Mouse (Mus musculus): ENCODE results near the gene Whrn. TPM values are rescaled to one million over a fixed set of nuclear protein-coding genes. Genes with fewer than 3 reads are reported as not detected.

Whrn gene
- polyA plus RNA-seq, 1 experiment from 2014 or later, result 1.9 TPM

DNA sequence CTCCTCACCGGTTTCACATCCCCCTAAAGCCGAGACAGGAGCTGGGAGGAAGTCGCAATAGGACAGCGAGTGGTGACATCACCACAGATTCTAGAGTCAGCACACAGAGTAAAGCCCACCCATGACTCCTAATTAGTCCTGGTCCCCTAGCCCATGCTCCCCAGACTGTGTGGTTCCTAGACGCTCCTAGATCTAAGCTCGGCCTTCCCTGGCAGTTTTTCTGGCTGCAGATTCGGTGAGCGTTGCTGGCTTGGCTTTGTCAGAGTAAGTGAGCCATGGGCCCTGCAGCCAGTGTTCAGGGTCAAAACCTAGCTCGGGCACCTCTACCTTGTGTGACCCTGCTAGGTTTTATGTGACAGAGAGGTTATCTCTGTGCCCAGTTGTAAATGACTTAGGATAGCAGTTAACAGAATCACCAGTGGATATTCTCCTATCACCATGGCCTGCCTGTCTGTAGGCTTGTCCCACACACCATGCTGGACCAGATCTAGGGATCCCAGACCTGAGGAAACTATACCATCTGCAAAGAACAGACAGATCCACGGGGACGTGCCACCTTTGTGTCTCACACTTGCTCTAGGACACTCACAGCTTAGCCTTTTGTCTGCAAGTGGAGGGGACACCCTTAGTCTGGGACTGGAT, 105.8 kb downstream of the Whrn start:
- Histone ChIP-seq H3K27me3 (no peaks in the 10 kb centered on the region), H3K27ac (no peak overlapping the region), H3K4me1 (replicated peaks) (0 out of 2 replicates have a peak, but pooled peaks cover 2% of the 10 kb centered on the region), H3K9me3 (replicated peaks) (no peaks in the 10 kb centered on the region), H3K4me2 (no peak overlapping the region), H3K9ac (no peak overlapping the region), H3K4me3 (no peak overlapping the region), H3K36me3 (peaks cover 3% of the 10 kb centered on the region)
- 70% methylated on average over 11 of the region's 11 CpGs for WGBS
- ATAC-seq (replicated peaks; ENCODE audit: insufficient number of reproducible peaks, insufficient read depth, low FRiP score, low read depth), result no peak

DNA sequence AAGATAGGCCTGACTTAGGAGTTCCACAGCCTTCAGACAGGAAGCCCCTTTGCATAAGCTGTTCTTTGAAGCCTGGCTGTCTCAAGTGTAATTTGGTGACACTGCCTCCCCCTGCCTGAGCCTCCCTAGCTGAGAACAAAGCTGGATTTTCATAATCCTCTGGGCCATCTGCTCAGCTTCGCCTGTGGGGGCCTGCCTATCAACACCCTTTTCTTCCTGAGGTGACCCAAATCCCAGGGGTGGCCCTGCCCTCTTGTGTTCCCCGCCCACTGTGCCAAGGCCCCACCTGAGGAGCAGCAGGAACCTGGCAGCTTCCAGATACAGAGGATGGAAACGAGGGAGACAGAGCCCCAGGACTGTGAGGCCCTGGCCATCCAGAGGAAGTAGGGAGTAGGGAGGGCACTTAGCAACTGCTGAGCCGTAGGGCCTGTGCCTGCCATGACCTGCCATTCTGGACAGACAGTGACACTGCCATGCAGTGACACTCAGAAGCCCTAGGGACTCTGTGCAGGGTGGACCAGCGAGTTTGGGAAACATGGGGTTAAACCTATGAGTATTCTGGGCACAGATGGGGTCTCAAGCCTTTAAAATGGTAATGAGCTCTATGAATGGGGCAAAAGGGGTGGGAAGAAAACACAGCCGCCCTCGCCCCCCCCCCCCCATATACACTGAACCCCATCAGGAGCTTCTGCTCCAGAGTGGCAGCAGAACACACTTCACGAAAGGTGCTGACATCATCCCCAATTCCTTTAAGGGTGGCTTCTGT, 106.5 kb downstream of the Whrn start:
- WGBS, result 57% methylated on average over 8 of the region's 8 CpGs

DNA sequence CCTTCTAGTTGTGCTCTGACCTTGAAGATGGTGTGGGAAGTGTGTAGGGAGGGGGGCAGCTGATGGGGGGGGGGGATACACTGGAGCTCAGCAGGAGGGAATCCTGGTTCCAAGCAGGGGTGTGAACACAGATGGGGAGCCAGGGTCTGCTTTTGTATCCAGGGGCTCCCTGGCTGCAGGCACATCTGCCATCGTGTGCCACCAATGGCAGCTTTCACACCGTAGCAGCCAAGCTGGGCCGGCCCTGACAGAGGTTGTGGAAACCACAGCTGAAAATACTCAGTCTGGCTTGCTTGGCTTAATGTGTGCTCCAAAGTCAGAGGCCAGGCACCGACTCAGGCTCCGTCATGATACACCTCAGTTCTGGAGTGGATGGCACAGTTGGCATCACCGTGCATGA, 107.8 kb downstream of the Whrn start:
- WGBS, result 81% methylated on average over 6 of the region's 6 CpGs
- ATAC-seq (replicated peaks; ENCODE audit: insufficient number of reproducible peaks, insufficient read depth, low FRiP score, low read depth), result no peak
- Histone ChIP-seq H3K4me2 (no peak overlapping the region), H3K36me3 (no peaks in the 10 kb centered on the region), H3K27me3 (no peaks in the 10 kb centered on the region), H3K4me1 (replicated peaks) (0 out of 2 replicates have a peak, but pooled peaks cover 2% of the 10 kb centered on the region), H3K9ac (no peak overlapping the region), H3K9me3 (replicated peaks) (no peaks in the 10 kb centered on the region), H3K27ac (no peak overlapping the region), H3K4me3 (no peak overlapping the region)

More for the DNA sequence above, 106.5 kb downstream of the Whrn start:
- ATAC-seq (replicated peaks; ENCODE audit: insufficient number of reproducible peaks, insufficient read depth, low FRiP score, low read depth), result no peak
- Histone ChIP-seq H3K9me3 (replicated peaks) (no peaks in the 10 kb centered on the region), H3K36me3 (peaks cover 1% of the 10 kb centered on the region), H3K4me1 (replicated peaks) (0 out of 2 replicates have a peak, but pooled peaks cover 2% of the 10 kb centered on the region), H3K27me3 (no peaks in the 10 kb centered on the region), H3K4me3 (no peak overlapping the region), H3K4me2 (no peak overlapping the region), H3K27ac (no peak overlapping the region), H3K9ac (no peak overlapping the region)

DNA sequence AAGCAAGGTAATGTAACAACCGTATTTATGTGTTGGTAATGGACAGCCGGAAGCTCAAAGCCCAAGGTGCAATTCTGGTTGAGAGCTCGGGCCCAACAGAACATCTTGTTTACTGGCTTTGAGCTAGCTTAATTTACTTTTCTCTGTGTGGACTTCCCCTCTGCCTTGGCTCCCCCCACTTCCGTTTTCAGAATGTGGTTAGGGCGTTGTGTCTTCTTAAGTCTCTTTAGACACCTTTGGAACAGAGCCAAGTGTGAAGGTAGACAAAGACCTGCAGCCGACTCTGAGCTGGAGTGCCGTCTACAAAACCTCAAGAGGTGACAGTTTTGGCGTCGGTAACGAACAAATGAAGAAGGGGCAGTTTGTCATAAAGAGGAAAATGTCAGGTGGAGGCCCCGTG, 110.0 kb downstream of the Whrn start:
- no peaks in the 10 kb centered on the region for H3K27me3 ChIP-seq
- no peaks in the 10 kb centered on the region for H3K9me3 ChIP-seq (replicated peaks)
- 71% methylated on average over 11 of the region's 11 CpGs for WGBS
- no peak for ATAC-seq (replicated peaks; ENCODE audit: insufficient number of reproducible peaks, insufficient read depth, low FRiP score, low read depth)
- H3K27ac ChIP-seq, result no peak overlapping the region
- H3K4me2 ChIP-seq, result no peak overlapping the region
- no peak overlapping the region for H3K9ac ChIP-seq
- H3K36me3 ChIP-seq, result no peaks in the 10 kb centered on the region
- 0 out of 2 replicates have a peak, but pooled peaks cover 2% of the 10 kb centered on the region for H3K4me1 ChIP-seq (replicated peaks)
- H3K4me3 ChIP-seq, result no peak overlapping the region

DNA sequence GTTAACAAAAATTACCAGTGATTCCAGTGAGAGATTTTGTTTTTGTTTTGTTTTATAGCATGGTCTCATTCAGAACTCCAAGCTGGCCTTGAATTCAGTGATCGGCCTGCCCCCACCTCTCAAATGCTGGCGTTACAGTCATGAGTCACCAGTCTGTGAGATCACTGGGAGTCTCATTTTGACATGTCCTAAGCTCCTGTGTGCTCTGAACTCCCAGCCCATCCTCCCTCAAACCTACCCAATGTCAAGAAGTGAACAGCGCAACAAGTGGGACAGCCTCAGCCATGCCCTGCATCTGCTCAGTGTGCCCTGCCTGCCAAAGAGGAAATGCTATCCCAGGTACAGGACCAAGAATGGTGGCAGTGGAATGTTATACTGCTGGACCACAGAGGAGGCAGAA, 110.5 kb downstream of the Whrn start:
- no peak overlapping the region for H3K9ac ChIP-seq
- H3K36me3 ChIP-seq, result peaks cover 5% of the 10 kb centered on the region; the same call in 1 of the 2 replicates
- no peaks in the 10 kb centered on the region for H3K27me3 ChIP-seq
- no peaks in the 10 kb centered on the region for H3K9me3 ChIP-seq (replicated peaks)
- ATAC-seq (replicated peaks; ENCODE audit: insufficient number of reproducible peaks, insufficient read depth, low FRiP score, low read depth), result no peak
- H3K4me3 ChIP-seq, result no peak overlapping the region
- 80% methylated on average over 3 of the region's 3 CpGs for WGBS
- H3K27ac ChIP-seq, result no peak overlapping the region
- 0 out of 2 replicates have a peak, but pooled peaks cover 2% of the 10 kb centered on the region for H3K4me1 ChIP-seq (replicated peaks)
- H3K4me2 ChIP-seq, result no peak overlapping the region

DNA sequence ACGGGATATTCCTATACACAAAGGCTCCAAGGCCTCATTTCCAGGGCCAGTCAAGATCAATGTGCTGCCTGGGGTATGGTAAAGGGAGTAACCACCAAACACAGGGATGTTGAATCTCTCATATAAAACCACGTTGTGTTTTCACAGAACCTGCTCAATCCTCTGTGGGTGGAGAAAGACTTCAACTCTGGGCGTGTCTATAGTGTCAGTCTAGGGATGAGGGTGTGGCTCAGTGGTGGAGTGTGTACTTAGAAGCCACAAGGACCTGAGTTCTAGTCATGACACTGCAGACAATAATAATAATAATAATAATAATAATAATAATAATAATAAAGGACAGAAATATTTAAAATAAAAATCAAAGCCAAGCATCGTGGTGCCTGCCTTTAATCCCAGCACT, 111.5 kb downstream of the Whrn start:
- H3K9me3 ChIP-seq (replicated peaks), result no peaks in the 10 kb centered on the region
- H3K4me1 ChIP-seq (replicated peaks), result 0 out of 2 replicates have a peak, but pooled peaks cover 1% of the 10 kb centered on the region
- no peak for ATAC-seq (replicated peaks; ENCODE audit: insufficient number of reproducible peaks, insufficient read depth, low FRiP score, low read depth)
- no peak overlapping the region for H3K27ac ChIP-seq
- no peak overlapping the region for H3K9ac ChIP-seq
- peaks cover 11% of the 10 kb centered on the region; the same call in 1 of the 2 replicates for H3K36me3 ChIP-seq
- WGBS, result 90% methylated on average over 4 of the region's 4 CpGs
- H3K4me3 ChIP-seq, result no peak overlapping the region
- H3K4me2 ChIP-seq, result no peak overlapping the region
- H3K27me3 ChIP-seq, result no peaks in the 10 kb centered on the region

DNA sequence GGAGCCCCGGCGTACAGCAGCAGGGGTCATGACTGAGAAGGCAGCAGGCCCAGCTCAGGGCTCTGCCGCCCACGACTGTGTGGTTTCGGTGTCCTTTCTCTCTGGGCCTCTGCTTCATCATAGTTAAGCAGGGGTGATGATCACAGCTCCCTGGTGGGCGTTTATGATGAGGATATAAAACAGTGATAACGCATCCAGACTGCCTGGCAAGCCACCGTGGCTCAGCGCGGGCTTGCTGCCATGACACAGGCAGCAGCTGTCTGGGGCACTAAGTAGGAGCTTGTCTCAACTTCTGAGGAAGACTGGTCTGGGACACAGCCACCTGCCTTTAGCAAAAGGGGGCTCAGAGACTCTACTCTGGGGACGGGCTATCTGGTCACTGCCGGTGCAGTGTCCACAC, 112.3 kb downstream of the Whrn start:
- Histone ChIP-seq H3K4me3 (no peak overlapping the region), H3K9ac (no peak overlapping the region), H3K36me3 (peaks cover 14% of the 10 kb centered on the region; the same call in 1 of the 2 replicates), H3K4me2 (no peak overlapping the region), H3K4me1 (replicated peaks) (no peaks in the 10 kb centered on the region), H3K27me3 (no peaks in the 10 kb centered on the region), H3K27ac (no peak overlapping the region), H3K9me3 (replicated peaks) (no peaks in the 10 kb centered on the region)
- 67% methylated on average over 12 of the region's 12 CpGs for WGBS
- no peak for ATAC-seq (replicated peaks; ENCODE audit: insufficient number of reproducible peaks, insufficient read depth, low FRiP score, low read depth)

DNA sequence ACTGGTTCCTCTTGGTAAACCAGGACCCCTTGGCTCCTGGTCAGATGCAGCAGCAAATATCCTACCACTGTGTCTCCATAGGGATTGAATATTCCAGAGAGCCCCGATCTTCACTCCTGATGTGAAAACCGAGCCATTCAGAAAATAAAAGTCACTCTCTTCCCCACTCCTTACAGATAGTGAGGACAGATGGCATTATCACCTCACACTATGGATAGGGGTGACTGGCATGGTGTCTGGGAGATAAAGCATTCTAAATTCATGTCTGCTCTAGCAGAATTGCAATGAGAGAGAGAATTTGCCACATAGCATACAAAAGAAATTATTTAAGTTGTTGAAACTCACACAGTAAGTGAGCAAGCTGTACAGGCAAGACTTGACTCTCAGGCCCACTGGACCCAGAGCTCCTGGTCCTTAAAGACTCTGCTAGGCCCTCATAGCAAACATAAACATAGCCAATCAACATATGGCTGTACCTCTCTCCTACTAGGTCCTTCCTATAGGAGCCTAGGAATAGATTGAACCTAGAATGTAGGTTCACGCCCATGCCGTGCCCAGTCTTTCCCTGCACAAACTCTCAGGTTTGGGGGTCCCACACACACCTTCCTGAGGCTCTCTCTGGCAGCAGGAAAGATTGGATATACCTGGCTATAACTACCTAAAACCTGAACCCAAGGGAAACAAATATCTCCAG, 113.0 kb downstream of the Whrn start:
- no peak overlapping the region for H3K27ac ChIP-seq
- no peak overlapping the region for H3K4me2 ChIP-seq
- no peaks in the 10 kb centered on the region for H3K27me3 ChIP-seq
- H3K4me3 ChIP-seq, result no peak overlapping the region
- H3K9me3 ChIP-seq (replicated peaks), result no peaks in the 10 kb centered on the region
- 79% methylated on average over 4 of the region's 4 CpGs for WGBS
- peaks cover 14% of the 10 kb centered on the region; the same call in 1 of the 2 replicates for H3K36me3 ChIP-seq
- no peak overlapping the region for H3K9ac ChIP-seq
- H3K4me1 ChIP-seq (replicated peaks), result no peaks in the 10 kb centered on the region
- ATAC-seq (replicated peaks; ENCODE audit: insufficient number of reproducible peaks, insufficient read depth, low FRiP score, low read depth), result no peak

DNA sequence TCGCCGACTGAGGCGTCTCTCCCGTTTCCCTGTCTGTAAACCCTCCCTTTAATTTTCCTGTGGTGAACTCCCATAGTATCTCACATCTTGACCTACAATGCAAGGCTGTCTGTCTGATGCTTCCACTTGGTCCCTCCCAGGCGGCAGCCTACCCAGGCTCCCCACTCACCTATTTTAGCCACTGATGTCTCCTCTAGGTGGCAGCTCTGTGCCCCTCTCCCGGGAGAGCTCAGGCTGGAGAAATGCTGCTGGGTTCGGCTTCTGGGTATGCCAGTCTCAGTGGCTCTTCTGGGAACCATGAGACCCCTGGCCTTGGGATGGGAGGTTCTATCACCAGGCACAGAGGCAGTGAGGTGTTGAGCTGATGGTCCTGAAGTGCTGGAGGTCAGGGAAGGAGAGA, 118.3 kb downstream of the Whrn start:
- Histone ChIP-seq H3K4me2 (no peak overlapping the region), H3K4me1 (replicated peaks) (no peaks in the 10 kb centered on the region), H3K4me3 (no peak overlapping the region), H3K27me3 (no peaks in the 10 kb centered on the region), H3K9ac (no peak overlapping the region), H3K27ac (no peak overlapping the region), H3K9me3 (replicated peaks) (no peaks in the 10 kb centered on the region), H3K36me3 (peaks cover 18% of the 10 kb centered on the region; the same call in 1 of the 2 replicates)
- WGBS, result 59% methylated on average over 7 of the region's 7 CpGs
- ATAC-seq (replicated peaks; ENCODE audit: insufficient number of reproducible peaks, insufficient read depth, low FRiP score, low read depth), result no peak

DNA sequence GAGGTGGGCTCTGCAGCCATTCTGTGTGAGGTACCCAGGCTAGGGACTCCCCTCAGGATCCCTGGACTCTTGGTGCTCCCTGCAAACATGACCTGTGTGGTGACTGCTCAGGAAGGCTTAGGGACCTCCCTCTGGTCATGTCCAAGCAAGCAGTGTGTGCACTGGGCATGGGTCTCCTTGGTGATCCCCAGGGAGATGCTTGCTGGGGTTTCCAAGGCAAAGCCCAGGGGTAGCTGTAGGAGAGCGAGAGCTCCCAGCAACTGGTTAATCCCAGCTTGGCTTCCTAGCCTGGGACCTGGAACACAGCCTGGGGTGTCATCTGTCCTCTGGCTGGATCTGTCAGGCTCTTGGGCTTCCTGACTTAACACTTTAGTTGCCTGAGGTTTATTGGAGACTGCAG, 120.4 kb downstream of the Whrn start:
- Histone ChIP-seq H3K27ac (no peak overlapping the region), H3K27me3 (no peaks in the 10 kb centered on the region), H3K4me3 (no peak overlapping the region), H3K9ac (no peak overlapping the region), H3K36me3 (peaks cover 15% of the 10 kb centered on the region; the same call in 1 of the 2 replicates), H3K4me1 (replicated peaks) (no peaks in the 10 kb centered on the region), H3K4me2 (no peak overlapping the region), H3K9me3 (replicated peaks) (no peaks in the 10 kb centered on the region)
- WGBS, result 69% methylated on average over 1 of the region's 1 CpGs
- no peak for ATAC-seq (replicated peaks; ENCODE audit: insufficient number of reproducible peaks, insufficient read depth, low FRiP score, low read depth)

DNA sequence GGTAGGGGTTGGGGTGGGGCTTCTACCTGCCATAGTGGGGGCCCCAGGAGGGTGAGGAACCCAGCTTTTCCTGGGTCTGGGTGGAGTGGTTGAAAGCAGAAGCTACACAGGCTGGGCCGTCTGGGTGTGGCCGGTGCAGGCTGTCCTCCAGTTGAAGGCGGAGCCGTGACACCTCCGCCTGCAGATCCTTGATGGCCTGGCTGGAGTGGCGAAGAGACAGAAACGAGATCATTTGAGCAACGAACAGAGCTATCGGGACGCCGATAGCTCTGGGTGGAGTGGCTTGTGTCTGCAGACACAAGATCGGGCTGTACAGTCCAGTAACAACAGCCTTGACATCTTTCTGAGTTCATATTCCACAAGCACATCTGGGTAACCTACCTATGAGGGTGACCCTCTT, 121.5 kb downstream of the Whrn start:
- Histone ChIP-seq H3K4me1 (replicated peaks) (no peaks in the 10 kb centered on the region), H3K9me3 (replicated peaks) (no peaks in the 10 kb centered on the region), H3K27ac (no peak overlapping the region), H3K9ac (no peak overlapping the region), H3K4me3 (no peak overlapping the region), H3K36me3 (peaks cover 8% of the 10 kb centered on the region; the same call in 1 of the 2 replicates), H3K4me2 (no peak overlapping the region), H3K27me3 (no peaks in the 10 kb centered on the region)
- WGBS, result 68% methylated on average over 12 of the region's 12 CpGs
- ATAC-seq (replicated peaks; ENCODE audit: insufficient number of reproducible peaks, insufficient read depth, low FRiP score, low read depth), result no peak
